Mouse (Mus musculus): ENCODE results near the gene Rnf213. TPM values are rescaled to one million over a fixed set of nuclear protein-coding genes. Genes with fewer than 3 reads are reported as not detected.
A peak's percentile ranks its signal among the peaks of the same experiment; 100 is the strongest.

Gene Rnf213
- polyA plus RNA-seq, 1 experiment from 2014 or later: 7.0 TPM

DNA sequence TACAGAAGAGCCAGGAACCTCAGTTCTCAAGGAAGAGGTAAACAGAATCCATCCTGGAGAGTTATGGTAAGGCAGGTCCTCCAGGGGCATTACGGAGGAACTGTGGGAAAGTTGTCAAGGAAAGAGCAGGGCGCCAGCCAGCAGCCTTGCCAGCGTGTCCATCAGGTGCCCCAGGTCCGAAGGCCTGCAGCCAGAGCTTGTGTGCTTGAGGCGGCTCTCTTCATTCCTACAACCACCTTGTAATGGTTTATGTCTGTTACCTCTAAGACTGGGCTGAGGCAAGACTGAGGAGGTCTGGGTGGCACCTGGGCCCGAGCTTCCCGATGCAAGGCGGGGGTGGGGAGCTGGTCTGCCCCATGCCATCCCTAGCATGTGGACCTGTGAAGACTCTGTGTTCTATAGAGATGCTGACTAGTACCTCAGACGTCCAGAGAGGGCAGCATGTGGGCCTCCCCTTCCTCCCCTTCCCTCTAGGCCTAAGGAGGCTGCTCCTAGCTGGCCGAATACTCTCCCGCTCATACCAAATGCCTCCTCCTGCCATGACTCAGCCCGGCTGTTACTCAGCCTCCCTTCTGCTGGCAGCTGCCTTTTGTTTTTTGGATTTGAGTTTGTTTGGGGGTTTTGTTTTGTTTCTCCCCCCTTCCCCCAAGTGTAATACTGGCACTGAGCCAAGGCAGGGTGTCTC, 123.9 kb downstream of the Rnf213 start:
- Histone ChIP-seq H3K27me3 (replicated peaks; ENCODE audit: control insufficient read depth, insufficient read depth, low read length) (peaks cover 7% of the 10 kb centered on the region), H3K27ac (ENCODE audit: low read length) (no peak overlapping the region), H3K9me3 (ENCODE audit: control insufficient read depth, low read length) (no peaks in the 10 kb centered on the region), H3K9ac (ENCODE audit: low read depth, low read length) (no peak overlapping the region), H3K4me3 (ENCODE audit: low read length) (no peak overlapping the region), H3K4me2 (ENCODE audit: low read depth, low read length) (no peak overlapping the region), H3K4me1 (ENCODE audit: control insufficient read depth, insufficient read depth, low read length) (peaks cover 13% of the 10 kb centered on the region; the same call in 1 of the 2 replicates), H3K36me3 (ENCODE audit: control insufficient read depth, insufficient read depth, low read length) (no peaks in the 10 kb centered on the region)
- peak; percentile 32; the same call in 1 of the 2 replicates for ATAC-seq
- WGBS: 67% methylated on average over 12 of the region's 12 CpGs

DNA sequence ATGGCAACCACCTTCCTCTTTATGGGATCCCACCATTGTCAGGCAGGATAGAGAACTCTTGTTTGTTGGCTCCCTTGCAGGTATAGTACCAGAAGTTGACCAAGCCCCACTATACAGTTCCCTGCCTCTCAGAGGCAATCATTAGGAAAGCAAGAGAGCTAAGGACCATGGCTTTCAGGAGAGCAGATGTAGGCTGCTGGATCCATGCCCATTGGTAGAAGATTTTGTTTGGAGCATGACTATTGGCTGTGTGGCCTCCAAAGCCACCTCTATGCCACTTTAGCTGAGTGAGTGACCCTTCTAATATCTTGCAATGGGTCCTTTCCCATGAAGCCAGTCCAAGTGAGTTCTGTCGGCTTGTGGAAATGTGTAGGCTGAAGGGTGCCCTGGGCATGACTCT, 126.5 kb downstream of the Rnf213 start:
- no peak for ATAC-seq
- peaks cover 13% of the 10 kb centered on the region; the same call in 1 of the 2 replicates for H3K4me1 ChIP-seq (ENCODE audit: control insufficient read depth, insufficient read depth, low read length)
- H3K4me3 ChIP-seq (ENCODE audit: low read length): no peak overlapping the region
- no peaks in the 10 kb centered on the region for H3K9me3 ChIP-seq (ENCODE audit: control insufficient read depth, low read length)
- WGBS: 100% methylated on average over 1 of the region's 1 CpGs
- peaks cover 7% of the 10 kb centered on the region for H3K27me3 ChIP-seq (replicated peaks; ENCODE audit: control insufficient read depth, insufficient read depth, low read length)
- no peak overlapping the region for H3K4me2 ChIP-seq (ENCODE audit: low read depth, low read length)
- H3K36me3 ChIP-seq (ENCODE audit: control insufficient read depth, insufficient read depth, low read length): no peaks in the 10 kb centered on the region
- no peak overlapping the region for H3K9ac ChIP-seq (ENCODE audit: low read depth, low read length)
- H3K27ac ChIP-seq (ENCODE audit: low read length): no peak overlapping the region

DNA sequence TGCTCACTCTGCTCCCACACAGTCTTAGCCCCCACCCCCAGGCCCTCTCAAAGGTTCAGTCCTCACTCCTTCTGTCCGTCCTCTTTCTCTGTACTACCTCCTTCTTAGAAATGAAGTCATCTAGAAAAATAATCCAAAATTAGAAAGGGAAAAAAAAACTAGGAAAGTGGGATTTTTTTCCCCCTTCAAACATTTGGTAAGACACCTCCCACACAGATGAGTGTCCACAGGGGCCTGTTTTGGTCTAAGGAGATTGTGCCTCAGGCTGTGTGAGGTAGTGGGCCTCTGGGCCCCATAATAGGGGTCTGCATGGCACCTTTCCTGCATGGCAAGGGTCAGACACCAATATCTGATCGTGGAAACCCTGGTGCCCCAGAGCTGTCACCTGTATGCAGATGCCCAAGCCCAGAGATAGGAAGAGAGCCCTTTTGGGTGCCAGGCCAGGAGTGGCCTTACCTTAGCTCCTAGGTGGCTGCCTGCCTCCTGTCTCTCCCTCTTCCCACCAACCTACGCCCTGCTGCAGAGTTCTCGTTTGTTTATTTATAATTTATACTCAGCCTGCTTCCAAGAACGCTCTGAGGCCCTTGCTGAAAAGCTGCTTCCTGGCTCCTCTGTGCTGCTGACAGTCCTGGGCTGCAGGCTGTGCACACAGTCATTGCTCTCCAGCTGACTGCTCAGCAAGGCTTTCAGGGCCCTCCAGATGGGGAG, 127.3 kb downstream of the Rnf213 start:
- Histone ChIP-seq H3K27me3 (replicated peaks; ENCODE audit: control insufficient read depth, insufficient read depth, low read length) (peaks cover 4% of the 10 kb centered on the region; the same call in 1 of the 2 replicates), H3K9me3 (ENCODE audit: control insufficient read depth, low read length) (no peaks in the 10 kb centered on the region), H3K4me3 (ENCODE audit: low read length) (no peak overlapping the region), H3K4me2 (ENCODE audit: low read depth, low read length) (no peak overlapping the region), H3K4me1 (ENCODE audit: control insufficient read depth, insufficient read depth, low read length) (peaks cover 9% of the 10 kb centered on the region; the same call in 1 of the 2 replicates), H3K9ac (ENCODE audit: low read depth, low read length) (no peak overlapping the region; the same call in 1 of the 2 replicates), H3K36me3 (ENCODE audit: control insufficient read depth, insufficient read depth, low read length) (no peaks in the 10 kb centered on the region), H3K27ac (ENCODE audit: low read length) (no peak overlapping the region)
- WGBS: 38% methylated on average over 5 of the region's 5 CpGs
- no peak for ATAC-seq

DNA sequence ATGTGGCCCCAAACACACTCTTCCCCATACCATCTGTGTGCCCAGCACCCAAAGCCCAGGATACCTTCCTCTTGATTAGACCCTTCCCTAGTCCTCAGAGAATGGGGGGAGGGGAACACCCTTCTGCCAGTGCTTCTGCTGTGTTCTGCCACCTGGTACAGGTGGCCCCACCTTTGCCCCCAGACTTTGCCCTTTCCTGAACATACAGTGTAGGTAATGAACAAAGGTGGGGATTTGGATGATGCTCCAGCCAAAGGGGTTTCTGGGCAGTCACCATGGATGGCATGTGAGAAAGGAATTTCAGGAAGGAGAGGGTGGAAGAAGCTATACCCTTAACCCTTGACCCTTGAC, 127.8 kb downstream of the Rnf213 start:
- Histone ChIP-seq H3K9me3 (ENCODE audit: control insufficient read depth, low read length) (no peaks in the 10 kb centered on the region), H3K36me3 (ENCODE audit: control insufficient read depth, insufficient read depth, low read length) (no peaks in the 10 kb centered on the region), H3K27me3 (replicated peaks; ENCODE audit: control insufficient read depth, insufficient read depth, low read length) (no peaks in the 10 kb centered on the region; the same call in 1 of the 2 replicates), H3K4me1 (ENCODE audit: control insufficient read depth, insufficient read depth, low read length) (peaks cover 8% of the 10 kb centered on the region; the same call in 1 of the 2 replicates), H3K4me2 (ENCODE audit: low read depth, low read length) (no peak overlapping the region), H3K9ac (ENCODE audit: low read depth, low read length) (no peak overlapping the region; the same call in 1 of the 2 replicates), H3K4me3 (ENCODE audit: low read length) (no peak overlapping the region), H3K27ac (ENCODE audit: low read length) (no peak overlapping the region)
- 0 out of 2 replicates have a peak, but pooled peaks have one; percentile 22 for ATAC-seq

DNA sequence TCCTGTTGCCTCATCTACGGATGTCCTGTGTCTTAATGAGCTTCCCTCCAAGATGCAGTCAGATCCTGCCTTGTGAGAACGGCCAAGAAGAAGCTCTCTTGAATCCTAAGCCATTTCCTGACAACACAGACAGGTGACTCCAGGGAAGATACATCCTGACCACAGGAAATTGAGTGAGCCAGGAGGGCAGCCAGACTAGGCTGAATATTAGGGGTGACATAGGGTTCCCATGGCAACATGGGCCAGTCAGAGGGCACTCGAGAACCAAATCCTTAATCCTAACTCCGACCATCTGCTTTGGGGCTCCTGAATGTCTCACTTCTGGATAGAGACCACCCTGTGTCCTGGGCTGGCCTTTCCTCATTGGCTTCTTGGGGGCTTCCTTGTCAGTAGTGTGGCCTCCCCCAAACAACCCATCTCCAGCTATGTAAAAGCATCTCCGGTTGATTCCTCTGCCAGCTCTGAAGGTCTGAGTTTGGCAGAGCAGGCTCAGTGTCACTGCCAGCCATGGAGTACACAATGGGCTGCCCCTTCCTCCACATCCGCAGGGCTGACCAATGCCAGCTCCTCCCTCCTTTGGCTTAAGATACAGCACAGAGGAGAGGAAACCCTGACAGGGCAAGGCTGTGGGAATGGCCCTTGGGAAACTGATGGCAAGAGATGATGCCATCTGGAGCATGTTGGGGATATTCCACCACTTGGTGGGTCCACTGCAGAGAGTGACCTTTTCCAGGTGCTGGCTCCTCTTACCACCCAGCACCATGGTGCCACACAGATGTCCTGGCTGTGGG, 129.2 kb downstream of the Rnf213 start:
- H3K27ac ChIP-seq (ENCODE audit: low read length): no peak overlapping the region
- H3K27me3 ChIP-seq (replicated peaks; ENCODE audit: control insufficient read depth, insufficient read depth, low read length): no peaks in the 10 kb centered on the region
- no peaks in the 10 kb centered on the region for H3K9me3 ChIP-seq (ENCODE audit: control insufficient read depth, low read length)
- ATAC-seq: no peak
- no peak overlapping the region for H3K4me3 ChIP-seq (ENCODE audit: low read length)
- H3K4me1 ChIP-seq (ENCODE audit: control insufficient read depth, insufficient read depth, low read length): peaks cover 8% of the 10 kb centered on the region; the same call in 1 of the 2 replicates
- H3K4me2 ChIP-seq (ENCODE audit: low read depth, low read length): no peak overlapping the region
- H3K9ac ChIP-seq (ENCODE audit: low read depth, low read length): no peak overlapping the region
- H3K36me3 ChIP-seq (ENCODE audit: control insufficient read depth, insufficient read depth, low read length): no peaks in the 10 kb centered on the region
- WGBS: 84% methylated on average over 6 of the region's 6 CpGs

DNA sequence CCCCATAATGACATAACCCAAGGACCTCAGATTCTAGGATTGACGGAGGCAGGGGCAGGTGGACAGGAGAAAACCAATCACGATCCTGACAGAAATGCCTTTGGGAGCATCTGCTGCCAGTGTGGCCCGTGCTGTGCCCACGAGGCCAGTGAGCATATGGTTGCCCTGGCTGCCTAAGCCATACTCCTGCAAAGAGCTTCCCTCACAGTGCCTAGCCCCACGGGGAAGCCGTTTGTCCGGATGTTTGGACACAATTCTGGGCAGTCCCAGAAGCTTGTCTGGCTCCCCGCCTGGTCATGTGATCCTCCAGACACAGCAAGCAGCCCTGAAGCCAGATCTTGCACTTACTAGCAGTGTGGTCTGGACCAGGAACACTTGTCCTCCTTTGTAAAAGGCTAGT, 129.9 kb downstream of the Rnf213 start:
- H3K4me3 ChIP-seq (ENCODE audit: low read length): no peak overlapping the region
- no peak overlapping the region for H3K27ac ChIP-seq (ENCODE audit: low read length)
- no peak overlapping the region for H3K4me2 ChIP-seq (ENCODE audit: low read depth, low read length)
- no peaks in the 10 kb centered on the region for H3K36me3 ChIP-seq (ENCODE audit: control insufficient read depth, insufficient read depth, low read length)
- 68% methylated on average over 8 of the region's 8 CpGs for WGBS
- H3K9ac ChIP-seq (ENCODE audit: low read depth, low read length): no peak overlapping the region
- no peaks in the 10 kb centered on the region for H3K9me3 ChIP-seq (ENCODE audit: control insufficient read depth, low read length)
- peaks cover 8% of the 10 kb centered on the region; the same call in 1 of the 2 replicates for H3K4me1 ChIP-seq (ENCODE audit: control insufficient read depth, insufficient read depth, low read length)
- no peak for ATAC-seq
- no peaks in the 10 kb centered on the region for H3K27me3 ChIP-seq (replicated peaks; ENCODE audit: control insufficient read depth, insufficient read depth, low read length)

DNA sequence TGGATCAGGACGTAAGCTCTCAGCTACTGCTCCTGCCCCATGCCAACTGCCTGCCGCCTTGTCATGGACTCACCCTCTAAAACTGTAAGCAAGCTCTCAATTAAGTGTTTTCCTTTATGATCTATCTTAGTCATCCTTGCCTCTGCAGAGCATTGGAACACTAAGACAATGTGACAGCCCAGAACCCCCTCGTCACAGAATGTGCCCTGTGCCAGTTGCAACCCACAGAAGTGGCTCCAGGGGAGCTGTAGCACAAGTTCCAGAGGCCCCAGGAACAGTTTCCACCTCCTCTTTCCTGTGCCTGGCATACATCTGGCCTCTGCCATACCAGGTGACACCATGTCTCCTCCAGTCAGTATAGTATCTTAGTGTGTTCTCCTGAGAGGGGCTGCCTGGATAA, 130.5 kb downstream of the Rnf213 start:
- Histone ChIP-seq H3K27me3 (replicated peaks; ENCODE audit: control insufficient read depth, insufficient read depth, low read length) (no peaks in the 10 kb centered on the region), H3K27ac (ENCODE audit: low read length) (no peak overlapping the region), H3K9ac (ENCODE audit: low read depth, low read length) (no peak overlapping the region), H3K36me3 (ENCODE audit: control insufficient read depth, insufficient read depth, low read length) (no peaks in the 10 kb centered on the region), H3K4me2 (ENCODE audit: low read depth, low read length) (no peak overlapping the region), H3K9me3 (ENCODE audit: control insufficient read depth, low read length) (no peaks in the 10 kb centered on the region), H3K4me3 (ENCODE audit: low read length) (no peak overlapping the region), H3K4me1 (ENCODE audit: control insufficient read depth, insufficient read depth, low read length) (peaks cover 8% of the 10 kb centered on the region; the same call in 1 of the 2 replicates)
- ATAC-seq: no peak
- WGBS: 81% methylated on average over 3 of the region's 3 CpGs

DNA sequence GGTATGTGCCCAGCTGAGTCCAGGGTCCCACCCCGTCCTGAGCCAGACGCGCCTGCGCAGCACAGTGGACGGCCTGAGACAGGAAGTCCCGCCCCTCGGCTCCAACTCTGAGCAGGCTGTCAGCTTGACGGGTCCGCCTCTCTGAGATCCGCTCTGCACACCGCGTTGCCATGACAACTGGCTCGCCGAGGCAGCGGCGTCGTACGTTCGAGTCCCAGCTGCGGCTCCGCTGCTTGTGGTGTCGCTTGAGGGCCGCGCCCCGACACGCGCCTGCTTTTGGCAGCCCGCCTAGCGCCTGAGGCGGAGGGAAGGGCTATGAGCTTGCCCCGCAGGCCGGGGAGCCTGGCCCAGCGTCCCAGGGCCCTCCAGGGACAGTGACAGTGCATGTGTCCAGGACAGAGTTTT, 131.6 kb downstream of the Rnf213 start:
- ATAC-seq: peak; percentile 96
- peak overlapping the region; percentile 57 for H3K4me3 ChIP-seq (ENCODE audit: low read length)
- peak overlapping the region; percentile 88 for H3K4me2 ChIP-seq (ENCODE audit: low read depth, low read length)
- under 1% methylated on average over 33 of the region's 33 CpGs for WGBS
- H3K4me1 ChIP-seq (ENCODE audit: control insufficient read depth, insufficient read depth, low read length): peaks cover 8% of the 10 kb centered on the region; the same call in 1 of the 2 replicates
- no peaks in the 10 kb centered on the region for H3K9me3 ChIP-seq (ENCODE audit: control insufficient read depth, low read length)
- H3K36me3 ChIP-seq (ENCODE audit: control insufficient read depth, insufficient read depth, low read length): no peaks in the 10 kb centered on the region
- H3K27ac ChIP-seq (ENCODE audit: low read length): no peak overlapping the region
- H3K9ac ChIP-seq (ENCODE audit: low read depth, low read length): peak overlapping the region; percentile 74
- H3K27me3 ChIP-seq (replicated peaks; ENCODE audit: control insufficient read depth, insufficient read depth, low read length): no peaks in the 10 kb centered on the region
